Mouse (Mus musculus) left cerebral cortex, postnatal 10 days (tissue): ENCODE measurements around the gene N4bp2. TPM values are rescaled to one million over a fixed set of nuclear protein-coding genes. Genes with fewer than 3 reads are reported as not detected.

ENCODE experiments used
- DNase-seq, 2 experiments: peaks; one replicate each; pipeline ENCODE4 v3.0.0; 2021 to 2022; ENCODE audit warnings: low spot score in 2 of 2, mixed read lengths in 1 of 2; ENCODE audit errors: extremely low spot score in 1 of 2
- intact Hi-C: fragments of 180-260 bp; cut with DNase I; formaldehyde crosslinking; loops from one replicate; pipeline ENCODE4 v1.15.1; 2025
- total RNA-seq, 2 experiments: library from RNA; stranded (reverse); gene quantifications; 2 replicates each; pipeline ENCODE4 v1.2.3; 2021

Gene N4bp2
- total RNA-seq, 2 experiments from 2014 or later = 15.5 to 18.6 TPM

GRCm38 (mm10) chr5:65794702-65795101 lies 31.4 kb downstream of the N4bp2 start:
- intact Hi-C loops = no loop called here
- no peak for DNase-seq

- intact Hi-C loops = no loop called here
- DNase-seq = no peak
Observed at GRCm38 (mm10) chr5:65795293-65795993, 32.1 kb downstream of the N4bp2 start.

- DNase-seq = no peak
- intact Hi-C loops = no loop called here
Observed at GRCm38 (mm10) chr5:65795994-65796298, 32.6 kb downstream of the N4bp2 start.

- intact Hi-C loops = loop anchor here (5.0 kb wide), 1 partner anchor 119 kb away; no protein-coding TSS in a partner anchor
- DNase-seq = peak in 1 of 2 experiments; percentile 20
Observed at GRCm38 (mm10) chr5:65823601-65824133, 60.3 kb downstream of the N4bp2 start.

GRCm38 (mm10) chr5:65826476-65826875 lies 63.2 kb downstream of the N4bp2 start:
- no peak for DNase-seq
- intact Hi-C loops = no loop called here

GRCm38 (mm10) chr5:65827102-65827501 lies 63.8 kb downstream of the N4bp2 start:
- intact Hi-C loops = no loop called here
- DNase-seq = no peak

- intact Hi-C loops = no loop called here
- DNase-seq = no peak
Observed at GRCm38 (mm10) chr5:65828261-65828660, 64.9 kb downstream of the N4bp2 start.

GRCm38 (mm10) chr5:65829059-65829458 lies 65.7 kb downstream of the N4bp2 start:
- intact Hi-C loops = no loop called here

GRCm38 (mm10) chr5:65831917-65832618 lies 68.7 kb downstream of the N4bp2 start:
- no peak for DNase-seq
- intact Hi-C loops = no loop called here

More at GRCm38 (mm10) chr5:65829059-65829458, 65.7 kb downstream of the N4bp2 start:
- DNase-seq = no peak

GRCm38 (mm10) chr5:65833092-65833491 lies 69.8 kb downstream of the N4bp2 start:
- intact Hi-C loops = no loop called here
- no peak for DNase-seq

GRCm38 (mm10) chr5:65833766-65834498 lies 70.6 kb downstream of the N4bp2 start:
- intact Hi-C loops = no loop called here
- DNase-seq = no peak

- intact Hi-C loops = no loop called here
- DNase-seq = no peak
Observed at GRCm38 (mm10) chr5:65838053-65838452, 74.7 kb downstream of the N4bp2 start.

- intact Hi-C loops = no loop called here
- no peak for DNase-seq
Observed at GRCm38 (mm10) chr5:65842947-65843346, 79.6 kb downstream of the N4bp2 start.

- DNase-seq = no peak
- intact Hi-C loops = no loop called here
Observed at GRCm38 (mm10) chr5:65846534-65846933, 83.2 kb downstream of the N4bp2 start.

- DNase-seq = no peak
- intact Hi-C loops = no loop called here
Observed at GRCm38 (mm10) chr5:65846958-65847357, 83.6 kb downstream of the N4bp2 start.

GRCm38 (mm10) chr5:65847656-65848055 lies 84.3 kb downstream of the N4bp2 start:
- no peak for DNase-seq
- intact Hi-C loops = no loop called here

GRCm38 (mm10) chr5:65850765-65851164 lies 87.4 kb downstream of the N4bp2 start:
- DNase-seq = peak in 1 of 2 experiments; percentile 34
- intact Hi-C loops = no loop called here

GRCm38 (mm10) chr5:65854786-65855191 lies 91.5 kb downstream of the N4bp2 start:
- no peak for DNase-seq
- intact Hi-C loops = no loop called here

- DNase-seq = no peak
- intact Hi-C loops = no loop called here
Observed at GRCm38 (mm10) chr5:65855571-65855970, 92.2 kb downstream of the N4bp2 start.
